Mouse (Mus musculus): ENCODE measurements around the gene Lpar5. TPM values are rescaled to one million over a fixed set of nuclear protein-coding genes. Genes with fewer than 3 reads are reported as not detected.

Gene Lpar5
- total RNA-seq, 2 experiments from 2014 or later, result 0.37 to 0.53 TPM

DNA sequence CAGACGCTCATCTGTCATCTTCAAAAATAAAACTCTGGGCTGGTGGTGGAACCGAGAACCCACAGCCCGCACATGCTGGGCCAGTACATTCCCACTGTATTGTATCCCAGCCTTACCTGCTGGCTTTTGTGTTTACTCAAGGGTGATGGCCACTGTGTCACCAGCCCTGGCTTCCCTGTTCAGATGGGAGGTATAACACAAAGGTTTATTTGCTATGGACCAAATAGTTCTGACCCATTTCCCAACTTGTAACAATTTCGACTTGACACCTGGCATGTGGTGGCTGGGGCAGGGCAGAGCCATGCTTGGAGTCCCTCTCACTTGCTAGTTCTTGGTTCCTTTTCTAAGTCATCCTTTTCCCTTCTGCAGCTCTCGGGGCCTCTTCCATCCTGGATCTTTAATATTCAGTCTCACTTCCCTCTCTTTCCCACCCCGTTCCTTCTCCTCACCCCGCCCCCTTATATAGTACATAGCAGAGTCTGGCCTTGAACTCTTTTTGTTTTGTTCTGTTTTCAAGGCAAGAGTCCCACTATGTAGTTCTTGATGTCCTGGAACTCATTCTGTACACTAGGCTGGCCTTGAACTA, 15.2 kb downstream of the Lpar5 start:
- no peak for DNase-seq
- intact Hi-C loops (cut with DNase I), result loop anchor here (1.0 kb wide), 2 partner anchors 37 to 236 kb away; no protein-coding TSS in a partner anchor

DNA sequence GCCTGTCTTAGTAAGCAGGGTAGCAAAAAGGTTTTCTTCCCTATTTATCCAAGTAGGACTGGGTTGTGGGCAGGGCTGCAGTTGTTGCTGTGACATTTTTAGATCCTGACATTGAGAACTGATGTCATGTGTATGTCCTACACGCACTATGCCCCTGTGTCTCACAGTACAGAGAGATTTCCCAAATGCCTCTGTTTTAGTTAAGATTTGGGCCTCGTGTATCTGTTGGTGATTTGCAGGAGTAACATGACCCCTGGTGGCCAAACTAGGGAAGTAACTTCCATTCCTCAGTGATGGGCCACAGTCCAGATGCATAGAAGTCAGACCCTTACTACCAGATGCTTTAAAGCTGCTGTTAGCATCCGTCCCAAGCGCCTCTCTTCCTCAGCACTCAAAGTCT, 16.7 kb downstream of the Lpar5 start:
- intact Hi-C loops (cut with DNase I), result loop anchor here (1.0 kb wide), 1 partner anchor 180 kb away; no protein-coding TSS in a partner anchor
- peak; percentile 74 to 80 for DNase-seq

DNA sequence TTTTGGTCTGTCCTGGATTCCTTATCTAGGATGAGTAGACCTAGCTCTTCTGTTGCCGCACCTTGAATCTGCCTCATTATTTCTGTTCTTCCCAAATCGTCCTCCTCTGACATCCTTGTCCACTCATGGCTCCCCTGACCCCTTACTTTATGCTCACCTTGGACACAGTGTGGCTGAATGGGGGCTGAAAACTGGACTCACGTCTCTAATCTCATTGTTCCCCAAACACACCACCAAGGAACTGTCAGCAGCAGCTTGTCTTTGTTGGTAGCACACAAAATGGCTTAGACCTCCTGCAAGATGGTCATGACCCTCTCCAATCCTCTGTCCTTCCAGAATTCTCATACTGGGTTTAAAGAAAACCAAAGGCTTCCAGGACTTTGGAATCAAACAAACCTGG, 20.2 kb downstream of the Lpar5 start:
- intact Hi-C loops (cut with DNase I), result no loop called here
- DNase-seq, result no peak

DNA sequence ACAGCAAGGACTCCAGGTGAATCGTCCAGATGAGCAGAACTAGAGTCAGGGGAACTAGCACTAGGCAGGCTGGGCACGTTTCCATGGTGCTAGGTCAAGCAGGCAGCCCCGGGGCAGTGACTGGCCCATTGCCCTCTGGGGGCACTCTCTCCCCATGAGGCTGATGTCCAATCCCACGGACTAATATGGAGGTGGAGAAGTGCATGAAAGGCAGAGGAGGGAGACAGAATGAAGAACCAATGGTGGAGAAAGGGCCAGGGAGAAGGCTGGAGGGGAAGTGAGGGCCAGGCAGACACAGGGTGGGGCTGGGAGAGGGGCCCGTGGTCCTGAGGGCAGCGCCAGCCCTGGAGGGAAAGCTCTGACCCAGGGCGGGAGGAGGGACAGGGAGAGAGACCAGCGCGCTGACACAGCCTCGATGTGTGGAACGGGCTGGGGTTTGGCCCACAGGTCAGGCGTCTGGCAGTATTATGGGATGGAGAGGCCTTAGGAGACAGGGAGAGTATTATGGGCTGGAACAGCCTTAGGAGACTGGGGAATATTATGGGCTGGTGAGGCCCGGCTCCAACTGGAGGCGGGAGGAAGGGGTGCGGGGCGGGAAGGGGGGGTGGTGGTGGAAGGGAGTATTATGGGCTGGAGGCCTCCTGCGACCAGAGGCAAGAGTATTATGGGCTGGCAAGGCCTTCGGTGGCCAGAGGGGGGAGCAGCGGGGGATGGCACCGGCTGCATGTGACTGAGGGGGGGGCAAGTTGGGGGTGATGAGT, 21.0 kb downstream of the Lpar5 start:
- intact Hi-C loops (cut with DNase I), result no loop called here
- peak; percentile 84 for DNase-seq

DNA sequence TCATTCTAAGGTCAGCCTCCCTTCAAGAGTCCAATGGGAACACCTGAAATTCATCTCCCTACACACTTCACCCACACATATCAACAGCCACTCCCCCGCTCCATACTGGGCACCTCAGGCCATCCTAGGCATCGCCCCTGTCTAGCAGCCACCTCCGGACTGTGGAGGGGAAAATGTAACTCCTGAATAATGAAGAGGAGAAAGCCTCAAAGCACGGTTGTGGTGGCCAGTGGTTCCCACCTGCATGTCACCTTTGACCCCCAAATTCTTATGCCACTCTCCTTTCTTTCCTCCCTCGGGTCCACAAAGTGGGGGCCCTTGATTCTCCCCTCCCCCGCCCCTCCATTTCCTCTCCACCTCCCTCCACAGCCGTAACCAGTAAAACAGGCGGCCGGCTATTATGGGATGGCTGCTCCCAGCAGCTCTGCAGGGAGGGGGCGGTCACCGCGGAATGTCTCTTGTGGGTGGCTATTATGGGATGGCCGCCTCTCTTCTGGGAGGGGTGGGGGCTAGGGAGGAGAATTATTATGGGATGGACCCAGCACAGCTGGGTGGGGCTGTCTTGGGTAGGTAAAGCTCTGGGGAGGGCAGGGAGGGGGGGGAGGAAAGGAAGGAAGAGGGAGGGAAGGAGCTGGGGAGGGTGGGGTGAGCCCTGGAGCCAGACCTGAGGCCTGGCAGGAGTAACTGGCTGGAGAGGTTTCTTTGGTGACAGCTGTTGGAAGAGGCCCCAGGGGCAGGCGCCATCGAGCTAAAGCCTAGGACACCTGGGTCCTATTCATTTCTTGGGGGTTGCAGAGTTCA, 22.0 kb downstream of the Lpar5 start:
- intact Hi-C loops (cut with DNase I), result no loop called here
- DNase-seq, result peak; percentile 83 to 86

DNA sequence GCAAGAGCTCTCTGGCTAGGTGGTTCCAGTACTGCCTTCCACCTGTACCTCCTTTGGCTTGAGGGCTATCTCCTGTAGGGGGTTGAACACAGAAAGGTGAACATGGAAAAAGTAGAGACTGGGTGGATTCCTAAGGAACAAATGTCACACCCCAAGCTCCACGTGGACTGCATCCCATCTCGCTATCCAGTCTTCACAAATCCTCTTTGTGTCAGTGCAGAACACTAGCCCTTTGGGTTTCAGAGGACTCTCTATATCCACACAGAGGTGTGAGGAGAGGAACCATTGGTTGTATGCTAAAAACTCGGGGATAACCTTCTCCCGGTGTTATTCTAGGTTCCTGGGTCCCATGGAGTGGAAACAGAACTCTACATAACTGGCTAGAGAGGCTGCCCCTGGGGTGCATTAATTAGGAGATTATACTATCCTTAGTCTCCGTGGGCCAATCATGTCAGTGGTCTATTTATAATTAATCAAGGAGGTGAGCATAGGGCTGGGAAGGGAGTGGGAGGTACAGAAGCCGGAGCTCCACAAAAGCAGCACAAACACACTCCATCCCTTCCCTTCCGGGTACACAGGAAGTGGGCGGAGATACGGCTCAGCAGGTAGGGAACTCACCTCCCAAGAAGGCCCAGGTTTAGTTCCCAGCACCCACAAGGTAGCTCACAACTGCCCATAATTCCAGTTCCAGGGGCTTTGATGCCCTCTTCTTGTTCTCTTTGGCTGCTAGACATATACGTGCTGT, 22.8 kb downstream of the Lpar5 start:
- DNase-seq, result no peak
- intact Hi-C loops (cut with DNase I), result no loop called here

DNA sequence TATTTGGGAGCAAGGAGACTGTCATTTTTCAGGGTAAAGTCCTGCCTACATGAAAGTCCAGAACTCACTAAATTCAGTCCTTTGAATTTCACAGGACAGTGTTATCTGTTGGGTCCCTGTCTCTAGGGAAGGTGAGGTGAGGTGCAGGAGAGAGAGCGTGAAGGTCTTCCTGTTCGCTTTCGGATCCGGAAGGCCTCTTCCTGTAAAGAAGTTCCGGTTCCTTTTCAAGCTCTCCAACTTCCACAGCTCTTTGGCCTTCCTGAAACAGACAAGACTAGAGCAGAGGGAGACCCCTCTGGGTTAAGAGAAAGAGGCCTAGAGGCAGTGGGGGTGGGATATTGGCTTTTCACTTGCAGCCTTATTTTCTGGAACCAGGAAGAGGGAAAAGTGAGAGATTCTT, 24.7 kb downstream of the Lpar5 start:
- intact Hi-C loops (cut with DNase I), result no loop called here
- no peak for DNase-seq

DNA sequence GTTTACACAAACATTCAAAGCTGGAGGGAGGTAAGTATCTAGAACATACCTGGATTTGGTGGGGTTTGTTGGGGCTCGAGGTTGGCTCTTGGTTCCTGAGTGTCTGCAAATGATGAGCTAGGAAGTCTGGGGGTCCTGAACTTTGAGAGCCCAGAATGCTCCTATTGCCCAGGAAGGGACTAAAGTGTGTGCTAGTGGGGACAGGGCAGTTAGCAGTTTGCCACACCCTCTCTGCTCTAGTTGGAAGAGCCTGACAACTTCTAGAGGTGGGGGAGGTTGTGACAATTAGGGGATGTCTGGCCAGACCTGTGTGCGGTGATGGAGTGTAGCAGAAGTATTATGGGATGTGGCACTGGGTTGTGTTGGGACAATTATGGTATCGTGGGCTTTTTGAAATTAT, 27.1 kb downstream of the Lpar5 start:
- DNase-seq, result no peak
- intact Hi-C loops (cut with DNase I), result loop anchor here (5.0 kb wide), 1 partner anchor 97 kb away; the partner anchor contains the start of genes Mrpl51 and Ncapd2

DNA sequence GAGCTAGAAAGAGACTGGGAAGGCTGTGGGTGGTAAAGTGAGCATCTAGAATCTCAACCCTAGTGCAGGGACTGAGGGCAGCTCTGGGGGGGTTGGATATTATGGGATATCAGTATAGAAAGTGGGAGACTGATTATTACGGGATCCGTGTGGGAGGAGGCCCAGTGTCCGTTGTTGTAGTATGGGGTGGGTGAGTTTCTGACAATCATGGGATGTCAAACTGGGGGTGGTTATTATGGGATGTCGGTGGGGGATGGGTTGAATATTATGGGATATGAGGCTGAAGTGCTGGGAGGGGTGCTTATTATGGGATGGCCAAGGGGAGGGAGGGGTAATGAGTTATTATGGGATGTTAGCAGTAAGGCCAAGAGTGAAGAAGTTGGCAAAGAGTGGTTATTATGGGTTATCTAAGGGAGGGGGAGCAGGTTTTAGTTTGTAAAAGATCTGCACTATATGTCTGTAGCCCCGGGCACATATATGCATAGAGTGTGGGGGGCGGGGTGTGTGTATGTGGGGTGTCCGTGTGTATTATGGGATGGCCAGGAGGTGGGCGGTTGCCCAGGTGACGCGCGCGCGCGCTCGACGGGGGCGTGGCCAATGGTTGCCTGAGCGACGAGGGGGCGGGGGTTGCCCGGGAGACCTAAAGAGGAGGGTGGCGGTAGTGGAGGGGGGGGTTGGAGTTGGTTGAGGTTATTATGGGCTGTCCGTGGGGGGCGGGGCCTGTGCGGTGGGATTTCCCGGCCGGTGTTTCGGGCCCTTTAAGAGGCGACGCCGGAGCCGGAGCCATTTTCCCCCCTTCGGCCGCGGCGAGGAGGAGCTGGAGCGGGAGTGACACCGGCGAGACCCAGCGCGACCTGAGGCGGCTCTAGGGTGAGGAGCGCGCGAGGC, 27.9 kb downstream of the Lpar5 start, which contains the start of gene Chd4:
Gene Chd4 (plus strand): TSS at position 591 of the 888 bp plus-strand sequence.
- intact Hi-C loops (cut with DNase I), result loop anchor here (2.0 to 5.0 kb wide), 2 partner anchors 35 to 97 kb away; partner anchors contain the start of genes Mrpl51, Ncapd2 and Nop2
- peak; percentile 93 to 94 for DNase-seq

DNA sequence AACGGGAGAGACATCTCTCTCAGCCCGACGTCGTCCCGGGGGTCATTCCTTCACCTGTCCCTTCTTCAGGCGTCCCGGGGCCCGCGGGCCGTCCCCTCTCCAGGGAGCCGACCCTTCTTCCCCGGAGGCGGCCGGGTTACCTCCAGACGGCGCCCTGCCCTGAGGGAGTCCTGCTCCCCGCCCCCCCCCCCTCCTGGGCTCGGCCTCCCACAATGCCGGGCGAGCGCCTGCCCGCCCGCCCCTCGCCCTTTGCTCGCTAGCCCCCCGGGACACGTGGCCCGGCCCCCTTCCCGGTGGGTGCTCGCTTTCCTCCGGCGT, 28.5 kb downstream of the Lpar5 start:
- intact Hi-C loops (cut with DNase I), result loop anchor here (2.0 to 5.0 kb wide), 2 partner anchors 35 to 96 kb away; partner anchors contain the start of genes Mrpl51, Ncapd2 and Nop2
- DNase-seq, result no peak

DNA sequence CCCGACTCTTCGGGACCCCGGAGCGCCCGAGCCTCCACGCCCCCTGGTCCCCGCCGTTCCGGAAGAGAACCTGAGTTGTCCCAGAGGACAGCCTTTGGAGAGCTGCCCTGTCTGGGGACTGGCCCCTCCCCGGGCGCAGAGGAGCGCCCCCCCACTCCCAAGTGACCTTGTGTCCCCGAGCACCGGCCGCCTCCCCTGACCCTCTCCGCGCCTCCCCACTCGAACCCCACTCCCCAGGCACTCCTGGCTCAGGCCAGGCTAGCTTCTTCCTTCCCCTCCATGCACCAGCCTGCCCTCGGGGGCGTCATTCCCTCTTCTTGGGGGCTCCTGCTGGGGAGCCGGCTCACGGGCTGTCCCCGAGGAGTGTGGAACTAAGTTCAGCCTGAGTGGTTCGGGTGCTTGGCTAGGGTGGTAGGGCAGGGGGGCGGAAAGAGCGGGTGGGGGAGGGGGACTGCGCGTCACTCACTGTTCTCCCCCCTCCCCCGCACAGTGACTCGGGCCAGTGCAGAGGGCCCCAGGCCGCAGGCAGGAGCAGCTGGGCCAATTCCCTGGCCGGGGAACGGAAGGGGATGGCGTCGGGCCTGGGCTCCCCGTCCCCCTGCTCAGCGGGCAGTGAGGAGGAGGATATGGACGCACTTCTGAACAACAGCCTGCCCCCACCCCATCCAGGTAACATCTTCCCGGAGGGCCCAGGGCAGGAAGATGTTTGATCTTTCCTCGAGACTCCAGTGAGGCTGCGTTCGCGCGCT, 29.1 kb downstream of the Lpar5 start:
- intact Hi-C loops (cut with DNase I), result loop anchor here (2.0 to 5.0 kb wide), 2 partner anchors 34 to 96 kb away; partner anchors contain the start of genes Mrpl51, Ncapd2 and Nop2
- DNase-seq, result peak; percentile 77 to 78

DNA sequence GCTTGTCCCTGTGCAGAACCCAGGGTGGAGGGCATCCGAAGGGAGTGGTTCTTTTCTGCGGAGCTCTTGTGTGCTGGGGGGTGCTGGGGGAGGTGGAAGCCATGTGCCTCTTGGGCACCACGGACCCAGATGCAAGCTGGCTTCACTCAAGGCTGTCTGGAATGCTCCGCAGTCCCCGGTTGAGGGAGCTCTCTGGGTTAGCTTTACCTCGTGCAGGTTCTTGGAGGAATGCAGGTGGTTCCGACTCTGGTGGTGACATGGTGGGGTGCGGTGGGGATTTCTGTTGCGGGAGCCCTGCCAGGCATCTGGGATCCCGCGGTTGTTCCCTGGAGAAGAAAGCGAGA, 29.6 kb downstream of the Lpar5 start:
- intact Hi-C loops (cut with DNase I), result loop anchor here (2.0 to 5.0 kb wide), 2 partner anchors 33 to 95 kb away; partner anchors contain the start of genes Mrpl51, Ncapd2 and Nop2
- DNase-seq, result no peak

DNA sequence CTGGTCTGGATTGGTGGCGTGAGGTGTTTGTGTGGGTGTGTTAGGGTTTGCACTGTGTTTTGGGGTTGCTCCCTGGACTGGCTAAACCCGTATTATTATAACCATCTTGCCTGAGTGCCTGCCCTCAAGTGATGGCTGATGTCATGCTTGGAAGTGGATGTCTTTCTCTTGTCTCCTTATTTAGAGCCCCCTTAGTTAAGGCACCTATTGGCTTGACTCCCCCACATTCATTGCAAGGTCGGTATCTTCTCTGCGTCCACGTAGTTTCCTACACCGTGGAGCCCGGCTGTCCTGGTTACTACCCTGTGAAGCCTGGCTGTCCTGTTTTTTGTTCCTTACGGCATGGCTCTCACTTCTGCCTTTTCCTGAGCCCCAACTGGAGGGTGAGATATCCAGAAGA, 30.2 kb downstream of the Lpar5 start:
- intact Hi-C loops (cut with DNase I), result loop anchor here (2.0 to 5.0 kb wide), 2 partner anchors 33 to 94 kb away; partner anchors contain the start of genes Mrpl51, Ncapd2 and Nop2

DNA sequence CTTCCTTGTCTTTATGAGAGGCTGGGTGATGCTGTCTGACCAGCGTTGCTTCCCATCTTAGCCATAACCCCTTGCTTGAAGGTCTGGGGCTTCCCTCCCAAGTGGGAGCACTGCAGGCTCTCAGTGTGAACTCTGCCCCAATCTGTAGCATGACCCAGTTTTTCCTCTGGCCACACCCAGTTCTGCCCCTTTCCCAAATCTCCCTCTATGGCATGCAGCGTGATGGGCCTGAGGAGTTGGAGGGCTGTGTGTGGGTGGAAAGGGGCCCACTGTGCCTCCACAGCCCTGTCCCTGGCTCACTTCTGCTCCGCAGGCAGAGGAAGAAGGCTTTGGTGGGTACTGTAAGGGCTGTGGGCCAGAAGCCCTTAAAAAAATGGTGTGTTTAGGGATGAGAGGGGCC, 30.8 kb downstream of the Lpar5 start:
- DNase-seq, result peak in 1 of 2 experiments; percentile 32
- intact Hi-C loops (cut with DNase I), result loop anchor here (5.0 kb wide), 1 partner anchor 94 kb away; the partner anchor contains the start of genes Mrpl51 and Ncapd2

More for the DNA sequence above, 30.2 kb downstream of the Lpar5 start:
- DNase-seq, result no peak

DNA sequence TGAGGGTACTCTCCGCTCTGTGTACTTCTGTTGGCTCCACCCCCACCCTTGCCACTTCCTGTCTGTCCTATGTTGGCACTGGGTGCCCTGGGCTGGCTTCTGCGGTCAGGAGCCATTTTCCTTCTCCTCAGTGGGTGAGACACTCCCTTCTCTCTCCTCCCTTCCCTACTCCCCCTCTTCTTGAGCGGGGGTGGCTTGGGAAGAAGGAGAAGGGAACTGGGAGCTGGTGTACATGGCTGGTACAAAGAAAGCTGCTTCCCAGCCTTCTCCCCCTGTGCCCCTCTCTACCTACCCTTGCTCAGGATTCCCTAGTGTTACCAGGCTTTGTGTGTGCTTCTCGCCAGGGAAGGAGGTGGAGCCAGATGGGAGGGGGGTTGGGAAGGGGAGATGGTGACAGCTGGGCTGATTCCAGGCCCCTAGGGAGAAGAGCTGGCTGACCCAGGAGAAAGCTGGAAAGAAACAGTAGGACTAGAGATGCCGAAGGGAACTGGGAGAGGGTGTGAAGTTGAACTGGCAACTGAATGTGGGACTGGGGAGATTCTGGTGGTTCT, 31.8 kb downstream of the Lpar5 start:
- DNase-seq, result peak; percentile 59 to 68
- intact Hi-C loops (cut with DNase I), result loop anchor here (5.0 kb wide), 1 partner anchor 93 kb away; the partner anchor contains the start of genes Mrpl51 and Ncapd2

DNA sequence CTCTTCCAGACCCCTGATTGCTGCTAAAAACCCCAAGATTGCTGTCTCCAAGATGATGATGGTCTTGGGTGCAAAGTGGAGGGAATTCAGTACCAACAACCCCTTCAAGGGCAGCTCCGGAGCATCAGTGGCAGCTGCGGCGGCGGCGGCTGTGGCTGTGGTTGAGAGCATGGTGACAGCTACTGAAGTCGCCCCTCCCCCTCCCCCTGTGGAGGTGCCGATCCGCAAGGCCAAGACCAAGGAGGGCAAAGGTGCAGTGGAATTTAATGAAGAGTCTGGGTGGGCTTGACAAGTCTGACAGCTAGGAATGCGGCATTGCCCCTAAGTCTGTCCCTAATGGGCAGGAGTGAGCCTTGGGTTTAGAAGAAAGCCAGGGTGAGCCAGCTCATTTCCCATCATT, 33.7 kb downstream of the Lpar5 start:
- no peak for DNase-seq
- intact Hi-C loops (cut with DNase I), result no loop called here

DNA sequence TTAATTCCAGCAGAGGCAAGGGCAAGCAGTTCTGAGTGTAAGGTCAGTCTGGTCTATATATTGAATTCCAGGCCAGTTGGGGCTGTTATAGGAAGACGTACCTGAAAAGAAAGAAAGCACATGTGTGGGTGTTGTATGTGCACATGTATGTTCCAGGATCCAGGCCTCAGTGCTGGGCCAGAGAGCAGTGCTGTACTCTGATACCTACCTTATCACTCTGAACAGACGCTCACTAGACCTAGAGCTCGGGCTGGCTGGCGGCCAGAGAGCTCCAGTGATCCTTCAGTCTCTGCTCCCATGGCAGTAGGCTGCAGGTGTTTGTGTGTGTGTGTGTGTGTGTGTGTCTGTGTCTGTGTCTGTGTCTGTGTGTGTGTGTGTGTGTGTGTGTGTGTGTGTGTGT, 36.5 kb downstream of the Lpar5 start:
- intact Hi-C loops (cut with DNase I), result no loop called here
- peak in 1 of 2 experiments; percentile 24 for DNase-seq

DNA sequence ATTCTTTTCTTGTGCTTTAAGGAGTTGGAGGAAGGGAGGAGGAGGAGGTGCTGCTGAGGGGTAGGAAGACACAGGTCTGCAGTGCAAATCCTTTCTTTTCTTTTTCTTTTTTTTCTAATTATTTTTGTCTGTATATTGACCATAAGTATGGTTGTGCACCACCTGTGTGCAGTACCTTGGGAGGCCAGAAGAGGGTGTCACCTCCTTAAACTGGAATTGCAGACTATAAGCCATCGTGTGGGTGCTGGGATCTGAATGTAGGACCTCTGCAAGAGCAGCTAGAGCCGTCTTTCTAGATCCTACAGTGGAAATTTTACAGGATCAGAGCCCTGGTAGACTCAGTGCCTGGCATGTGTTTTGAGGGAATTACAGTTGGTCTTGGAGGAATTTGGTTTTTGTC, 40.0 kb downstream of the Lpar5 start:
- intact Hi-C loops (cut with DNase I), result no loop called here
- no peak for DNase-seq

All from heart, postnatal 10 days (tissue).